Mouse (Mus musculus): ENCODE measurements at regions not wholly inside any gene's neighbourhood (a gene's known extent, or its start where the extent isn't known, plus 50 kb on each side); places are given as distances from the start of the nearest gene placed in this dataset.

GRCm38 (mm10) chr17:85867945-85868616, 180.0 kb upstream of the Six2 start:
- TF ChIP-seq POLR2A (IDR thresholded peaks at IDR 0.05; ENCODE audit: borderline replicate concordance, control insufficient read depth, low read depth, low read length): no peak
- no peak for TF ChIP-seq CTCF (IDR thresholded peaks at IDR 0.05; ENCODE audit: control insufficient read depth, insufficient read depth, low read length)
